Mouse (Mus musculus) neural tube, embryonic 10.5 days (tissue): ENCODE data around the gene P2rx6.
"Not testable (repeated sequence)": the region's sequence is repeated elsewhere in the genome, so short reads cannot be mapped to it uniquely, and the experiment has no call there.

Source experiments
- DNase-seq: peaks from one replicate; pipeline ENCODE4 v3.0.0-alpha.2; 2017; ENCODE audit warnings: low spot score; ENCODE audit errors: extremely low spot score

The P2rx6 gene

GRCm38 (mm10) chr16:17561128-17561750 is 446 bp upstream of the P2rx6 start, which contains the start of gene Lrrc74b:
Gene Lrrc74b (minus strand): TSS chr16:17561247.
- DNase-seq = peak; percentile 77

GRCm38 (mm10) chr16:17563580-17563979 is 1.9 kb downstream of the P2rx6 start:
- no peak for DNase-seq

GRCm38 (mm10) chr16:17564221-17564620 is 2.5 kb downstream of the P2rx6 start:
- DNase-seq = no peak

GRCm38 (mm10) chr16:17564771-17565170 is 3.1 kb downstream of the P2rx6 start:
- no peak for DNase-seq

GRCm38 (mm10) chr16:17566186-17566585 is 4.5 kb downstream of the P2rx6 start:
- DNase-seq = no peak

- DNase-seq = no peak
Measured at GRCm38 (mm10) chr16:17575870-17576824, 14.5 kb downstream of the P2rx6 start.

GRCm38 (mm10) chr16:17576825-17577215 is 15.1 kb downstream of the P2rx6 start:
- DNase-seq = no peak

- DNase-seq = no peak
Measured at GRCm38 (mm10) chr16:17583064-17583463, 21.4 kb downstream of the P2rx6 start, which contains the start of gene Slc7a4. Gene Slc7a4 (minus strand): TSS chr16:17583214.

- DNase-seq = no peak
Measured at GRCm38 (mm10) chr16:17584555-17584954, 22.9 kb downstream of the P2rx6 start.

GRCm38 (mm10) chr16:17590731-17591130 is 29.0 kb downstream of the P2rx6 start:
- DNase-seq = no peak

- DNase-seq = no peak
Measured at GRCm38 (mm10) chr16:17600944-17601562, 39.4 kb downstream of the P2rx6 start.

- DNase-seq = no peak
Measured at GRCm38 (mm10) chr16:17604941-17605340, 43.3 kb downstream of the P2rx6 start.

- no peak for DNase-seq
Measured at GRCm38 (mm10) chr16:17605684-17606083, 44.0 kb downstream of the P2rx6 start.

GRCm38 (mm10) chr16:17611383-17611782 is 49.7 kb downstream of the P2rx6 start:
- DNase-seq = no peak

- DNase-seq = not testable (repeated sequence)
Measured at GRCm38 (mm10) chr16:17614740-17615139, 53.1 kb downstream of the P2rx6 start.

GRCm38 (mm10) chr16:17616212-17616611 is 54.5 kb downstream of the P2rx6 start:
- DNase-seq = no peak

- peak; percentile 52 for DNase-seq
Measured at GRCm38 (mm10) chr16:17617922-17618565, 56.4 kb downstream of the P2rx6 start.

GRCm38 (mm10) chr16:17619198-17620105 is 57.8 kb downstream of the P2rx6 start, which contains the start of gene Smpd4:
Gene Smpd4 (plus strand): TSS chr16:17619354.
- DNase-seq = peak; percentile 99

- no peak for DNase-seq
Measured at GRCm38 (mm10) chr16:17621936-17622335, 60.3 kb downstream of the P2rx6 start.
